Mouse (Mus musculus): Measurements from ENCODE around the gene Plekhm1. TPM values are rescaled to one million over a fixed set of nuclear protein-coding genes. Genes with fewer than 3 reads are reported as not detected.
A peak's percentile ranks its signal among the peaks of the same experiment; 100 is the strongest.
"Not testable (repeated sequence)": the region's sequence is repeated elsewhere in the genome, so short reads cannot be mapped to it uniquely, and the experiment has no call there.

The Plekhm1 gene
- polyA plus RNA-seq, 1 experiment from 2014 or later: 9.2 TPM

DNA sequence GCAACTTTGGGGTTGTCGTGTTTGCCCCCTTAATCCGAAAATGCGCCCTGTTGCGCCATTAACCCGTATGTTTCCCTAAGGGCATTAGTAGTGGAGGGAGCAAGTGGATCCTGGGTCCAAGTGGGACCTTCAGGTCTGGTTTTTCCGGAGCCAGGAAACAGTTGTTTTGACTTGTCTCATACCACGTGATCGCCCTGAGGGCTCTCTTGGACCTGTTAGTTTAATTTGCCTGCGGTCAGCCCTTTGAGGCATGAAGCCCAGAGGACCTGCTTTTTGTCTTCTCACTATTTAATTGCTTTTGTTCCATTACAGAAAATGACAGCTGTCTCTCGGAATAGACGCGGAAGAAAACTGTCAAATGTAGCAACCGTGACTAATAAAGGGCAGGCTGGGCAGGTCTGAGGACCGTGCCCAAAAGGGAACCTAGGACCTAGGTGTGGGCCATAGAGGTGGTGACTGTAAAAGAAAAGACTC lies 500 bp upstream of the Plekhm1 start:
- H3K36me3 ChIP-seq (replicated peaks; ENCODE audit: control insufficient read depth, insufficient read depth): no peaks in the 10 kb centered on the region
- 2% methylated on average over 14 of the region's 14 CpGs for WGBS
- H3K9ac ChIP-seq: peak overlapping the region; percentile 79
- peaks cover 9% of the 10 kb centered on the region for H3K4me1 ChIP-seq (replicated peaks; ENCODE audit: control insufficient read depth, insufficient read depth, low read length)
- H3K9me3 ChIP-seq (ENCODE audit: control insufficient read depth, low read length): no peaks in the 10 kb centered on the region
- no peaks in the 10 kb centered on the region for H3K27me3 ChIP-seq (ENCODE audit: control insufficient read depth, insufficient read depth, low read length)
- peak overlapping the region; percentile 69 for H3K4me2 ChIP-seq (replicated peaks)
- ATAC-seq (ENCODE audit: low FRiP score) (no peak; the same call in none of the 2 replicates), DNase-seq (ENCODE audit: low spot score) (no peak)
- peak overlapping the region; percentile 84 for H3K4me3 ChIP-seq (replicated peaks; ENCODE audit: low read length)
- peak overlapping the region; percentile 75 for H3K27ac ChIP-seq

DNA sequence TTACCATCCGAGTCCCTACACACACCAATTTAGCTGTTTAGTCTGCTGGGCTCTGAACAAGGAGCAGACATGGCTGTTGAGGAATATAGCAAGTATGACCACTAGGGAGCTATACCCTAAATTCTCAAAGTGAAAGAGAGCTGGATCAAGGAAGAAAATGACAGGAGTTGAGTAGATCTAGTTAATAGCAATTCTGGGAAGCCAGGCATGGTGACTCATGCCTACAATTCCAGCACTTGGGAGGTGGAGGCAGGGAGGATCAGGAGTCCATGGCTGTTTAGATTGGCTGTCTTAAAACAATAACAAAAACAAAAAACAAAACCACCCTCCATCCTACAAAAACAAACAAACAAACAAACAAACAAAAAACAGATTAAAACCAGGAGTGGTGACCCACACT lies 1.2 kb downstream of the Plekhm1 start:
- no peak overlapping the region; the same call in 1 of the 2 replicates for H3K9ac ChIP-seq
- no peak overlapping the region for H3K4me3 ChIP-seq (replicated peaks; ENCODE audit: low read length)
- peaks cover 9% of the 10 kb centered on the region for H3K4me1 ChIP-seq (replicated peaks; ENCODE audit: control insufficient read depth, insufficient read depth, low read length)
- H3K36me3 ChIP-seq (replicated peaks; ENCODE audit: control insufficient read depth, insufficient read depth): no peaks in the 10 kb centered on the region; the same call in 1 of the 2 replicates
- no peak for DNase-seq (ENCODE audit: low spot score)
- H3K27ac ChIP-seq: no peak overlapping the region
- ATAC-seq (ENCODE audit: low FRiP score): no peak
- 77% methylated on average over 1 of the region's 1 CpGs for WGBS
- H3K27me3 ChIP-seq (ENCODE audit: control insufficient read depth, insufficient read depth, low read length): no peaks in the 10 kb centered on the region
- H3K4me2 ChIP-seq (replicated peaks): peak overlapping the region; percentile 69
- H3K9me3 ChIP-seq (ENCODE audit: control insufficient read depth, low read length): no peaks in the 10 kb centered on the region

DNA sequence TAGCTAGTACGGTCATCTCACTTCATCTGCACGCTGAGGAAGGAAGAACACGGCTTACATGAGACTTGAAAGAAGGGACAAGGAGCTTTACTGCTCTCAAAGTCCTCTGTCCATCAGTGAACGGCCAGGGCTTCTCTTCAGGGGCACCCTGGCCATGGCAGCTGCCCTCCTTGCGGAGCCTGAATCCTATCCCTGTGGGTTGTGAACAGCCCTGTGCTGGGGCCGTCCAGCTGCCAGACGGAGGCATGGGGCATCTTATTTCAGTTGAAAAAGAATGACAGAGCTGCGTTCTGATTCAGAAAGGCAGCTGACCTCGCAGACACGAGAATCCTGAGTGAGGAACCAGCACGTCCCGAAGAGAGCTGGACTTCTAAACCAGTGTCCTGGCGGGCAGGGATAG lies 3.6 kb downstream of the Plekhm1 start:
- no peaks in the 10 kb centered on the region for H3K27me3 ChIP-seq (ENCODE audit: control insufficient read depth, insufficient read depth, low read length)
- H3K27ac ChIP-seq: no peak overlapping the region
- H3K36me3 ChIP-seq (replicated peaks; ENCODE audit: control insufficient read depth, insufficient read depth): peaks cover 3% of the 10 kb centered on the region; the same call in 1 of the 2 replicates
- no peak overlapping the region for H3K4me3 ChIP-seq (replicated peaks; ENCODE audit: low read length)
- DNase-seq (ENCODE audit: low spot score): no peak
- no peak overlapping the region for H3K4me2 ChIP-seq (replicated peaks)
- H3K9ac ChIP-seq: no peak overlapping the region
- WGBS: 93% methylated on average over 13 of the region's 13 CpGs
- H3K9me3 ChIP-seq (ENCODE audit: control insufficient read depth, low read length): no peaks in the 10 kb centered on the region
- H3K4me1 ChIP-seq (replicated peaks; ENCODE audit: control insufficient read depth, insufficient read depth, low read length): peaks cover 9% of the 10 kb centered on the region
- no peak for ATAC-seq (ENCODE audit: low FRiP score)

DNA sequence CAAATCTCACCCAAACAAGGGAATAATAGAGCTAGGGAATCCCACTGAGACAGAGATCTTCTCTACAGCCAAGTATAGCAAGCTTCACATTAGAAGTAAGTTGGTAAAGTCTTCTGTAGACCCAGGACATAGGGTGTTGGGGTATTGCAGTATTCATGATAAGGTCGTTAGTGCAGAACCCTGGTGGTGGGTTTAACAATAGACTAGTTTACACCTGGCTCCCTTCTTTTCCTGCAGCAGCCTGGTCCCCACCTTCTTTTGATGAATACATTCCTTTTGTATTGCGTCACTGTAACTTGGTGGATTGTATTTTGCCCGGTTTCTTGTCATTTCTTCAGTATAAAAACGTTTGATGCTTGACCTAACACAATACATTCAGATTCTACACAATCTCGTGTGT lies 5.4 kb downstream of the Plekhm1 start:
- not testable (repeated sequence) for H3K9me3 ChIP-seq (ENCODE audit: control insufficient read depth, low read length); H3K4me2 ChIP-seq (replicated peaks); H3K9ac ChIP-seq; H3K27ac ChIP-seq; H3K4me1 ChIP-seq (replicated peaks; ENCODE audit: control insufficient read depth, insufficient read depth, low read length); DNase-seq (ENCODE audit: low spot score); H3K4me3 ChIP-seq (replicated peaks; ENCODE audit: low read length); H3K27me3 ChIP-seq (ENCODE audit: control insufficient read depth, insufficient read depth, low read length); ATAC-seq (ENCODE audit: low FRiP score)
- WGBS: 63% methylated on average over 5 of the region's 5 CpGs
- H3K36me3 ChIP-seq (replicated peaks; ENCODE audit: control insufficient read depth, insufficient read depth): peaks cover 14% of the 10 kb centered on the region

DNA sequence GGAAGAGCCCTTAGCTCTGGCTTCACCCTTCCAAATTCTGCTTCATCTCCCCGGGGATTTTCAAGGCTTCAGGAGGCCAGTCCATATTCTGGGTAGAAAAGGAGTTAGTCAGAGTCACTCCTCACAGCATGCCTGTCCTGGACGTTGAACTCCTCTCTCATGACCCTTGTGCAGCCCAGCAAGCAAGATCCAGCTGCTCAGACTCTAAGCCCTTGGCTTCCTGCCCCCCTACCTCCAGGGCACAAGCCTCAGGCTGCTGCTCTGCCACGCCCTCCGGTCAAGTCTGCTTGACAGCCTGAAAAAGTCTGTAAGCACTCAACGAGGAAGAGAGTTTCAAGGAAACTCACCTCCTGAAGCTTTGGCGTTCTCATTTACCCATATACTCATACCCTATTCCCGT lies 5.9 kb downstream of the Plekhm1 start:
- Histone ChIP-seq H3K36me3 (replicated peaks; ENCODE audit: control insufficient read depth, insufficient read depth) (peaks cover 17% of the 10 kb centered on the region), H3K4me2 (replicated peaks) (no peak overlapping the region), H3K4me3 (replicated peaks; ENCODE audit: low read length) (no peak overlapping the region), H3K27me3 (ENCODE audit: control insufficient read depth, insufficient read depth, low read length) (no peaks in the 10 kb centered on the region), H3K4me1 (replicated peaks; ENCODE audit: control insufficient read depth, insufficient read depth, low read length) (peaks cover 5% of the 10 kb centered on the region), H3K9me3 (ENCODE audit: control insufficient read depth, low read length) (no peaks in the 10 kb centered on the region), H3K27ac (no peak overlapping the region), H3K9ac (no peak overlapping the region)
- DNase-seq (ENCODE audit: low spot score) (no peak), ATAC-seq (ENCODE audit: low FRiP score) (no peak)
- 81% methylated on average over 7 of the region's 7 CpGs for WGBS

DNA sequence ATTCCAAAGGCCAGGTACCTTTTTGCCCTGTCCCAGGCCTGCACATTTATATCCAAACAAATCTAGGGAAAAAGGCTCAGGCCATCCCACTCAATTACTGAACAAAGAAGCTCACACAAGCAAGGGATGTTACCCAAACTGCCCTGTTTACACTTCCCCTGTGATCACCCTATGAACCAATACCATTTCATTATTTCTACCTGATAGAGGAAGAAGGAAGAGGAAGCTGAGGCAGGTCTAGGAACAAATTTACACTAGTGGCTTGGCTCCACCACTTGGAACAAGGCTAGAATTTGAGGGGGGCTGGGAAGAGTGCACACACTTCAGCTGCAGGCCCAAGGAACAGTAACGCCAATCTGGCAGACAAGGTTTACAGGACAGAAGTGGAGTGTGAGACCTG lies 6.7 kb downstream of the Plekhm1 start:
- Histone ChIP-seq H3K9me3 (ENCODE audit: control insufficient read depth, low read length) (no peaks in the 10 kb centered on the region), H3K36me3 (replicated peaks; ENCODE audit: control insufficient read depth, insufficient read depth) (peaks cover 20% of the 10 kb centered on the region), H3K9ac (no peak overlapping the region), H3K4me1 (replicated peaks; ENCODE audit: control insufficient read depth, insufficient read depth, low read length) (no peaks in the 10 kb centered on the region), H3K4me3 (replicated peaks; ENCODE audit: low read length) (no peak overlapping the region), H3K27ac (no peak overlapping the region), H3K4me2 (replicated peaks) (no peak overlapping the region), H3K27me3 (ENCODE audit: control insufficient read depth, insufficient read depth, low read length) (no peaks in the 10 kb centered on the region)
- DNase-seq (ENCODE audit: low spot score): no peak
- WGBS: 94% methylated on average over 1 of the region's 1 CpGs
- ATAC-seq (ENCODE audit: low FRiP score): no peak

DNA sequence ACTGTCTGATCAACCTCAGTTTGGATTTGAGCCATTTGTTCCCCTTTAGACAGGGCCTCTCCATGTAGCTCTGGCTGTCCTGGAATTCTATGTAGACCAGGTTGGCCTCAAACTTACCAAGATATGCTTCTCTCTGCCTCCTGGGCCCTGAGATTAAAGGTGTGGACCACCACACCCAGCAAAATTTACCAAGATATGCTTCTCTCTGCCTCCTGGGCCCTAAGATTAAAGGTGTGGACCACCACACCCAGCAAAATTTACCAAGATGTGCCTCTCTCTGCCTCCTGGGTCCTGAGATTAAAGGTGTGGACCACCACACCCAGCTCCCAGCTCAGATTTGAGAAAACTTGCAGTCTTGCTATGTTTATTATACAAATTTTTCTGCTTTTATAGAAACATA lies 7.9 kb downstream of the Plekhm1 start:
- no peaks in the 10 kb centered on the region for H3K27me3 ChIP-seq (ENCODE audit: control insufficient read depth, insufficient read depth, low read length)
- H3K9me3 ChIP-seq (ENCODE audit: control insufficient read depth, low read length): no peaks in the 10 kb centered on the region
- no peak overlapping the region for H3K9ac ChIP-seq
- no peak overlapping the region for H3K4me3 ChIP-seq (replicated peaks; ENCODE audit: low read length)
- H3K4me2 ChIP-seq (replicated peaks): no peak overlapping the region
- DNase-seq (ENCODE audit: low spot score) (no peak), ATAC-seq (ENCODE audit: low FRiP score) (no peak)
- H3K36me3 ChIP-seq (replicated peaks; ENCODE audit: control insufficient read depth, insufficient read depth): peaks cover 20% of the 10 kb centered on the region
- no peak overlapping the region for H3K27ac ChIP-seq
- no peaks in the 10 kb centered on the region for H3K4me1 ChIP-seq (replicated peaks; ENCODE audit: control insufficient read depth, insufficient read depth, low read length)

DNA sequence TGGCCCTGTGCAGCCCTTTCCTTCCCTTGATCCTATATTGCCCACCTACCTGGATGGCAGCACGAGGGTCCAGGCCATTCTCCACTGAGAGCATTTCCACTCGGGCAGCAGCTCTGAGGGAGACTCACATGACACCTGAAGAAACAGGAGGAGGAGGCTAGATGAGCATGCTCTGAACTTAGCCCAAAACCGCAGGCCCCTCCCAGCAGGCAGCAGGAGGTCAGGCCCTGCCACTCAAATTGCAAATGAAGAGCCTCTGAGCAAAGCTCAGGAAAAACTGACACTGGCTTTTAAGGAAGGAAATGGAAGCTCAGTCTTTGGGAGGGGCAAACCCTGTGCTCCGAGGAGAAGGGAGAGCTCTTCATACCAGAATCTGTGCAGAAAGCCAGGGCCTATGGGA lies 8.7 kb downstream of the Plekhm1 start:
- Histone ChIP-seq H3K4me1 (replicated peaks; ENCODE audit: control insufficient read depth, insufficient read depth, low read length) (no peaks in the 10 kb centered on the region), H3K36me3 (replicated peaks; ENCODE audit: control insufficient read depth, insufficient read depth) (peaks cover 20% of the 10 kb centered on the region), H3K27ac (no peak overlapping the region), H3K4me2 (replicated peaks) (no peak overlapping the region), H3K9ac (no peak overlapping the region), H3K9me3 (ENCODE audit: control insufficient read depth, low read length) (no peaks in the 10 kb centered on the region), H3K4me3 (replicated peaks; ENCODE audit: low read length) (no peak overlapping the region), H3K27me3 (ENCODE audit: control insufficient read depth, insufficient read depth, low read length) (no peaks in the 10 kb centered on the region)
- DNase-seq (ENCODE audit: low spot score): no peak
- no peak for ATAC-seq (ENCODE audit: low FRiP score)
- WGBS: 69% methylated on average over 4 of the region's 4 CpGs

DNA sequence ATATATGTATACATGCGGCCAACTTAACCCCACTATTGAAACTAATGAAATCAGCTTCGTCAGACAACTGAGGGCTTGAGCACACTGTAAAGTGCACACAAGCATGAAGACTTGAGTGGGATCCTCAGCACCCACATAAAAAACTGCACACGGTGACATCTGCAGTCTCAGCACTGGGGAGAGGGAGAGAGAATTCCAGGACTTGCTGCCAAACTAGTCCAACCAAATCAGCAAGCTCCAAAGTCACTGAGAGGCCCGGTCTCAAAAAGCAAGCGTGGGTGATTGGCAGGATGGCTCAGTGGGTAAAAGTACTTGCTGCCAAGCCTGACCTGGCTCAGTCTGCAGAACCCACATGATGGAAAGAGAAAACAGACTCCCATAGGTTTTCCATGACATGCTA lies 9.7 kb downstream of the Plekhm1 start:
- Histone ChIP-seq H3K4me3 (replicated peaks; ENCODE audit: low read length) (no peak overlapping the region), H3K9ac (no peak overlapping the region), H3K27ac (no peak overlapping the region), H3K4me2 (replicated peaks) (no peak overlapping the region), H3K9me3 (ENCODE audit: control insufficient read depth, low read length) (no peaks in the 10 kb centered on the region), H3K36me3 (replicated peaks; ENCODE audit: control insufficient read depth, insufficient read depth) (peaks cover 20% of the 10 kb centered on the region), H3K27me3 (ENCODE audit: control insufficient read depth, insufficient read depth, low read length) (no peaks in the 10 kb centered on the region), H3K4me1 (replicated peaks; ENCODE audit: control insufficient read depth, insufficient read depth, low read length) (no peaks in the 10 kb centered on the region)
- ATAC-seq (ENCODE audit: low FRiP score): no peak
- no peak for DNase-seq (ENCODE audit: low spot score)
- WGBS: 95% methylated on average over 5 of the region's 5 CpGs

DNA sequence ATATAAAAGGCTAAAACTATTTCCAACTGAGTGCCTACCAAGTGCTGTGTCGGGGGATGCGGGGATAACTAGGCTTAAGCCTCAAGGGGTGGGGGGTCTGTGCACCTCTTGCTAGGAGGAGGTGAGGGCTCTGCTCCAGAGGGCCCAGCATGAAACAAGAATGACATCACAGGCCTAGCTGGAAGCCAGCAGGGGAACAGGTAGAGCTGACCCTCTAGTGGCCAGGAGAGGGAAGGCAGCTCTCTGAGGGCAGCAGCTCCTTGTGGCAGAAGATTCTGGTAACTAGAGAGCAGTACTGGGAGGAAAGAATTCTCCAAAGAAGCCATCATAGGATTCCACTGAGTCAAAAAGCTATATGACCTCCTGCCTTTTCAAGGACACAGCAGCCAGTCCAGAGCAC lies 10.3 kb downstream of the Plekhm1 start:
- DNase-seq (ENCODE audit: low spot score): no peak

More for the DNA sequence above, 10.3 kb downstream of the Plekhm1 start:
- Histone ChIP-seq H3K9me3 (ENCODE audit: control insufficient read depth, low read length) (no peaks in the 10 kb centered on the region), H3K36me3 (replicated peaks; ENCODE audit: control insufficient read depth, insufficient read depth) (peaks cover 20% of the 10 kb centered on the region), H3K4me1 (replicated peaks; ENCODE audit: control insufficient read depth, insufficient read depth, low read length) (no peaks in the 10 kb centered on the region), H3K4me2 (replicated peaks) (no peak overlapping the region), H3K4me3 (replicated peaks; ENCODE audit: low read length) (no peak overlapping the region), H3K27ac (no peak overlapping the region), H3K9ac (no peak overlapping the region), H3K27me3 (ENCODE audit: control insufficient read depth, insufficient read depth, low read length) (no peaks in the 10 kb centered on the region)
- no peak for ATAC-seq (ENCODE audit: low FRiP score)
- 64% methylated on average over 2 of the region's 2 CpGs for WGBS

Measured in hindbrain, embryonic 14.5 days (tissue).